Mouse (Mus musculus): ENCODE data around the gene Ak2. TPM values are rescaled to one million over a fixed set of nuclear protein-coding genes. Genes with fewer than 3 reads are reported as not detected.

Gene Ak2
- polyA plus RNA-seq (2012; rRNA removed) (94.7 and 127 TPM in 2 replicates), polyA plus RNA-seq (2014; fragmentation: Nextera tagmentation; extraction: Ambion mirVana) (153 and 165 TPM in 2 replicates)

DNA sequence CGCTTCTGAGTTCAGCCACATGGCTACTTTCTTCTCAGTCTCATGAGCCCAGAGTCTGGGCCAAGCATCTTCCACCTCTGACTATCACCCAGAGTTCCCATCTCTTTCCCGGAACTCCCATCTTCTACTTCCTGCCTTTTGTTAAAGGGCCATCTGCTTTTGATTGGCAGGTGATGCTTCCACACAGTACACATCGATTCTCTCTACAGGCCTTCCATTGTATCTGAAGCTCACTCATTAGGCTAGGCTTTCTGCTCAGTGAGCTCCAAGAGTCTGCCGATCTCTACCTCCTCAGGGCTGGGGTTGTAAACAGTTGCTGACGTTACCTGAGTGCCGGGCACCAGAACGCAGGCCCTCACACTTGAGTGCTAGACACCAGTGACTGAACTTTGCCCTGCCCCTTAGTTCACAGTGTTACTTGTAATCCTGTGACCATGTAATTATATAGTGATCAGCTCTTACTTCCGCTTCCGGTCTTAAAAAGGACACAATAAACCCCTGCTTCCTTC is at the start of gene Ak2:
TSS of gene Ak2 (plus strand) at position 459 of the 509 bp plus-strand sequence.
- Histone ChIP-seq H3K4me2 (replicated peaks; ENCODE audit: low read depth, low read length, severe bottlenecking) (peak within 1 kb of the TSS; percentile 22), H3K27me3 (ENCODE audit: control insufficient read depth, insufficient read depth, low read length) (no peaks in the 10 kb centered on the region), H3K4me1 (ENCODE audit: control insufficient read depth, insufficient read depth, low read length) (peaks cover 12% of the 10 kb centered on the region), H3K27ac (replicated peaks; ENCODE audit: low read depth, low read length) (0 out of 2 replicates have a peak within 1 kb of the TSS, but pooled peaks have one; percentile 53), H3K4me3 (replicated peaks; ENCODE audit: low read length) (peak within 1 kb of the TSS; percentile 87; the same call in 1 of the 2 replicates), H3K9me3 (ENCODE audit: control insufficient read depth, low read length) (no peaks in the 10 kb centered on the region), H3K9ac (ENCODE audit: low read depth, low read length, severe bottlenecking) (no peak within 1 kb of the TSS), H3K36me3 (ENCODE audit: control insufficient read depth, insufficient read depth, low read length) (peaks cover 11% of the 10 kb centered on the region; the same call in 1 of the 2 replicates)
- ATAC-seq (ENCODE audit: low FRiP score, low read depth) (no peak), DNase-seq (ENCODE audit: low spot score) (no peak)
- TF ChIP-seq POLR2A (IDR thresholded peaks at IDR 0.05; ENCODE audit: borderline replicate concordance, extremely low read depth, insufficient read depth, insufficient read length): no peak
- 90% methylated on average over 9 of the region's 9 CpGs for WGBS

DNA sequence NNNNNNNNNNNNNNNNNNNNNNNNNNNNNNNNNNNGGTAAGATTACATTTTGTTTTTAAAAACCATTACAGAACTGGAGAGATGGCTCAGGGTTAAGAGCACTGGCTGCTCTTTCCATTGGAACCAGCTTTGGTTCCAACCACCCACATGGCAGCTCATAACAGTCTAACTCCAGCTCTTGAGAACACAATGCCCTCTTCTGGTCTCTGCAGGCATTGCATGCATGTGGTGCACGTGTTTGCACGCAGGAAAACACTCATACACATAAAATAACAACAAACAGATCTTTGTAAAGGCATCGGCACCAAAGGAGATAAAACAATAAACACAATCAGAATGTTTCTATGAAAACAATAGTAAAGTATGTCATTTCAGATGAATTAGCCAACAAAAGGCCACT is 49.4 kb upstream of the Ak2 start:
- Histone ChIP-seq H3K27ac (replicated peaks; ENCODE audit: low read depth, low read length) (no peak overlapping the region), H3K4me1 (ENCODE audit: control insufficient read depth, insufficient read depth, low read length) (0 out of 2 replicates have a peak, but pooled peaks cover 1% of the 10 kb centered on the region), H3K9ac (ENCODE audit: low read depth, low read length, severe bottlenecking) (no peak overlapping the region), H3K9me3 (ENCODE audit: control insufficient read depth, low read length) (no peaks in the 10 kb centered on the region), H3K4me2 (replicated peaks; ENCODE audit: low read depth, low read length, severe bottlenecking) (no peak overlapping the region), H3K36me3 (ENCODE audit: control insufficient read depth, insufficient read depth, low read length) (peaks cover 4% of the 10 kb centered on the region; the same call in 1 of the 2 replicates), H3K4me3 (replicated peaks; ENCODE audit: low read length) (no peak overlapping the region), H3K27me3 (ENCODE audit: control insufficient read depth, insufficient read depth, low read length) (no peaks in the 10 kb centered on the region)
- ATAC-seq (ENCODE audit: low FRiP score, low read depth) (no peak), DNase-seq (ENCODE audit: low spot score) (no peak)
- TF ChIP-seq POLR2A (IDR thresholded peaks at IDR 0.05; ENCODE audit: borderline replicate concordance, extremely low read depth, insufficient read depth, insufficient read length): no peak
- 61% methylated on average over 3 of the region's 3 CpGs for WGBS

DNA sequence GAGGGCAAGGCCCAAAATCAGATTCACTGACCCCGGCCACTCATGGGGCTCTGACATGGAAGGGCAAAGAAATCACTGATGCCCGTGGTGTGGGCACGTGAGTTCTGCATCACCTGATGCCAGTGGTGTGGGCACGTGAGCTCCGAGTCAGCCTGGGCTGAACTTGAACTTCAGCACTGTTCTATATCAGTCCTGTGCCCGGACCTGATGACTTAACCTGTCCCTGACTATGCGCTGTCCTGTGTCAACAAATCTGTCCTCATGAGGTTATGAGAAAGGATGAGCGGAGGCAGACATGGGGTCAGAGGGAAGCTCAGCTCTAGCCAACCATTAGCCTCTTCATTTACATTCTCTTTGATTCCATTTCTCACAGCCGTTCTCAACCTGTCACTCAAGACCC is 45.0 kb upstream of the Ak2 start:
- Histone ChIP-seq H3K4me3 (replicated peaks; ENCODE audit: low read length) (no peak overlapping the region), H3K36me3 (ENCODE audit: control insufficient read depth, insufficient read depth, low read length) (peaks cover 4% of the 10 kb centered on the region; the same call in 1 of the 2 replicates), H3K4me1 (ENCODE audit: control insufficient read depth, insufficient read depth, low read length) (0 out of 2 replicates have a peak, but pooled peaks cover 4% of the 10 kb centered on the region), H3K9ac (ENCODE audit: low read depth, low read length, severe bottlenecking) (no peak overlapping the region), H3K27ac (replicated peaks; ENCODE audit: low read depth, low read length) (no peak overlapping the region), H3K27me3 (ENCODE audit: control insufficient read depth, insufficient read depth, low read length) (no peaks in the 10 kb centered on the region), H3K4me2 (replicated peaks; ENCODE audit: low read depth, low read length, severe bottlenecking) (no peak overlapping the region), H3K9me3 (ENCODE audit: control insufficient read depth, low read length) (no peaks in the 10 kb centered on the region)
- WGBS: 77% methylated on average over 9 of the region's 9 CpGs
- DNase-seq (ENCODE audit: low spot score): no peak
- no peak for TF ChIP-seq POLR2A (IDR thresholded peaks at IDR 0.05; ENCODE audit: borderline replicate concordance, extremely low read depth, insufficient read depth, insufficient read length)
- ATAC-seq (ENCODE audit: low FRiP score, low read depth): no peak

DNA sequence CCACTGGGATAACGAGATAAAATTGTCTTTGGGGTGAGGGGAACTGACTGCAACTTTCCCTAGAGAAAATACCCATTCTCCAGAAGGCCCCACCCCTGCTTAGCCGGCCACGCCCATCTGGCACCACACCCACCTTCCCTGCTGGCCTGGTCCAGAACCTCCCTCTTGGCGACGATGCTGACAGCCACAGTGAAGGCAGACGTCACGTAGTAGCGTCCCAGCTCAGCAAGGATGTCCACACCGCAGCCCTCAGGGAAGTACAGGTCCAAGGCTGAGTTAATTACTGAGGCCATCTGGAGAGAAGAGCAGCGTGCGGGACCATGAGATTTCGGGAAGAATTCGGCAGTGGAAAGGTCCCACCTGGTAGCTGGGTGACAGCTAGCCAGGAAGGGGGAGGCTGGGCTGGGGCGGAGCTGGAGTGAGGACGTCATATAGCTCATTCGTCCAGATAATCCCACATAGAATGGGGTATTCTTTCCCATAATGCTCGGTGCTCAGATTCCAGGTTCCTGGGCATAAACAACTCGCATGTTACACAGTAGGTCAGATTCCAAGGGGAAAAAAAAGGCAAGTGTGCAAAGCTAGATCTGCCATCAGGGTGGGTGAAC is 44.3 kb upstream of the Ak2 start:
- Histone ChIP-seq H3K4me1 (ENCODE audit: control insufficient read depth, insufficient read depth, low read length) (0 out of 2 replicates have a peak, but pooled peaks cover 4% of the 10 kb centered on the region), H3K9ac (ENCODE audit: low read depth, low read length, severe bottlenecking) (no peak overlapping the region), H3K4me3 (replicated peaks; ENCODE audit: low read length) (no peak overlapping the region), H3K27ac (replicated peaks; ENCODE audit: low read depth, low read length) (no peak overlapping the region), H3K27me3 (ENCODE audit: control insufficient read depth, insufficient read depth, low read length) (no peaks in the 10 kb centered on the region), H3K4me2 (replicated peaks; ENCODE audit: low read depth, low read length, severe bottlenecking) (no peak overlapping the region), H3K9me3 (ENCODE audit: control insufficient read depth, low read length) (no peaks in the 10 kb centered on the region), H3K36me3 (ENCODE audit: control insufficient read depth, insufficient read depth, low read length) (peaks cover 4% of the 10 kb centered on the region; the same call in 1 of the 2 replicates)
- no peak for TF ChIP-seq POLR2A (IDR thresholded peaks at IDR 0.05; ENCODE audit: borderline replicate concordance, extremely low read depth, insufficient read depth, insufficient read length)
- WGBS: 14% methylated on average over 18 of the region's 18 CpGs
- no peak for ATAC-seq (ENCODE audit: low FRiP score, low read depth)
- DNase-seq (ENCODE audit: low spot score): no peak

DNA sequence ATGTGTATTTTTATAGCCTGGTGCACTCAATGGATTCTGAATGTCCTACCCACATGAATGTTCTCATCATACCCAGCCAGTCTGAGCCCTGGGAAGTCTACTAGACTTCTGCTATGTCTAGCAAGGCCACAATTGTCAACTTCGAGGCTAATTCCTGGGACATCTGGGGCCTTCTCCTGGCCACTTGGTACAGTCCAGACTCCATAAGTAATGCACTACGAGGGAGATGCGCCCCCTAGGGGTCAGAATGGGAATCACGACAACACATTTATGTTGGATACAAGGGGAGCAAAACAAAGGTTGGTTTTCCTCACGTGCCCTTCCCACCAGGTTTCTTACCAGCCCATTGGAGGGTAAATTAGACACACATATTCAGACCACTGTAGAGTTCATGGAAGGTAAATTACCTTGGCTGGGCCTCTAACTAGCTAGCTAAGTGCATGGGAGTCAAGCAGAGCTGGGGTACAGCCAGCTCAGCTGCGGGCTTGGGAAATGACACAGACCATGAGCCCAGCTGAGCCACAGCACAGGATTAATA is 43.6 kb upstream of the Ak2 start:
- Histone ChIP-seq H3K36me3 (ENCODE audit: control insufficient read depth, insufficient read depth, low read length) (no peaks in the 10 kb centered on the region), H3K4me1 (ENCODE audit: control insufficient read depth, insufficient read depth, low read length) (0 out of 2 replicates have a peak, but pooled peaks cover 4% of the 10 kb centered on the region), H3K4me3 (replicated peaks; ENCODE audit: low read length) (no peak overlapping the region), H3K4me2 (replicated peaks; ENCODE audit: low read depth, low read length, severe bottlenecking) (no peak overlapping the region), H3K27me3 (ENCODE audit: control insufficient read depth, insufficient read depth, low read length) (no peaks in the 10 kb centered on the region), H3K27ac (replicated peaks; ENCODE audit: low read depth, low read length) (no peak overlapping the region), H3K9me3 (ENCODE audit: control insufficient read depth, low read length) (no peaks in the 10 kb centered on the region), H3K9ac (ENCODE audit: low read depth, low read length, severe bottlenecking) (no peak overlapping the region)
- ATAC-seq (ENCODE audit: low FRiP score, low read depth): no peak
- TF ChIP-seq POLR2A (IDR thresholded peaks at IDR 0.05; ENCODE audit: borderline replicate concordance, extremely low read depth, insufficient read depth, insufficient read length): no peak
- 26% methylated on average over 6 of the region's 6 CpGs for WGBS
- DNase-seq (ENCODE audit: low spot score): peak; percentile 42
